Mouse (Mus musculus) forebrain, embryonic 16.5 days (tissue): ENCODE measurements around the gene Gng7. TPM values are rescaled to one million over a fixed set of nuclear protein-coding genes. Genes with fewer than 3 reads are reported as not detected.

Experiments used
- ATAC-seq: fragments of 200-750 bp; cut with Nextera tagmentation; 2 replicates; pipeline ENCODE4 v1.8.0; 2017; ENCODE audit warnings: mild to moderate bottlenecking, moderate library complexity
- H3K27ac ChIP-seq: fragments of 300-500 bp; sonication (generic); 2 replicates; pipeline ENCODE4 v1.5.1; 2014; ENCODE audit warnings: low read length, control low read depth
- H3K27me3 ChIP-seq: fragments of 300-500 bp; sonication (generic); replicated peaks from 2 replicates; pipeline ENCODE4 v1.6.1; 2014; ENCODE audit warnings: low read length; ENCODE audit not compliant: control insufficient read depth, insufficient read depth
- H3K36me3 ChIP-seq: fragments of 300-500 bp; sonication (generic); 2 replicates; pipeline ENCODE4 v1.6.1; 2014; ENCODE audit not compliant: control insufficient read depth, insufficient read depth
- H3K4me1 ChIP-seq: fragments of 300-500 bp; sonication (generic); replicated peaks from 2 replicates; pipeline ENCODE4 v1.6.1; 2014; ENCODE audit warnings: low read length; ENCODE audit not compliant: control insufficient read depth, insufficient read depth
- H3K4me2 ChIP-seq: fragments of 300-500 bp; sonication (generic); 2 replicates; pipeline ENCODE4 v1.6.1; 2014; ENCODE audit warnings: mild to moderate bottlenecking, low read length, control low read depth
- H3K4me3 ChIP-seq: fragments of 300-500 bp; sonication (generic); replicated peaks from 2 replicates; pipeline ENCODE4 v1.5.1; 2014; ENCODE audit warnings: mild to moderate bottlenecking, low read length, control low read depth
- H3K9ac ChIP-seq: fragments of 300-500 bp; sonication (generic); replicated peaks from 2 replicates; pipeline ENCODE4 v1.6.1; 2014; ENCODE audit warnings: low read depth, low read length, control low read depth
- H3K9me3 ChIP-seq: fragments of 300-500 bp; sonication (generic); 2 replicates; pipeline ENCODE4 v1.6.1; 2016; ENCODE audit warnings: low read length; ENCODE audit not compliant: control insufficient read depth
- WGBS: fragments of 180-500 bp; shearing (Covaris S2); extraction: QIAGEN DNeasy Blood & Tissue Kit; methylation state at CpG from one replicate; pipeline ENCODE4 v1.1.7; 2014; 5-methylcytosine and 5-hydroxymethylcytosine counted together
- polyA plus RNA-seq: library from polyadenylated mRNA; unstranded; fragments of >200 nt; fragmentation: Nextera tagmentation; extraction: Ambion mirVana; gene quantifications from 2 replicates; pipeline ENCODE4 v1.2.1, GENCODE M21; 2015

Gene Gng7
- polyA plus RNA-seq, 1 experiment from 2014 or later: 47.4 TPM

GRCm38 (mm10) chr10:80967101-80967656 is 47.6 kb downstream of the Gng7 start:
- H3K9ac ChIP-seq: no peak overlapping the region
- H3K36me3 ChIP-seq: no peaks in the 10 kb centered on the region
- 56% methylated on average over 3 of the region's 3 CpGs for WGBS
- no peak overlapping the region for H3K4me2 ChIP-seq
- peaks cover 6% of the 10 kb centered on the region for H3K4me1 ChIP-seq
- H3K27ac ChIP-seq: no peak overlapping the region
- no peak overlapping the region for H3K4me3 ChIP-seq
- ATAC-seq: no peak
- no peaks in the 10 kb centered on the region for H3K27me3 ChIP-seq
- no peaks in the 10 kb centered on the region for H3K9me3 ChIP-seq

DNA sequence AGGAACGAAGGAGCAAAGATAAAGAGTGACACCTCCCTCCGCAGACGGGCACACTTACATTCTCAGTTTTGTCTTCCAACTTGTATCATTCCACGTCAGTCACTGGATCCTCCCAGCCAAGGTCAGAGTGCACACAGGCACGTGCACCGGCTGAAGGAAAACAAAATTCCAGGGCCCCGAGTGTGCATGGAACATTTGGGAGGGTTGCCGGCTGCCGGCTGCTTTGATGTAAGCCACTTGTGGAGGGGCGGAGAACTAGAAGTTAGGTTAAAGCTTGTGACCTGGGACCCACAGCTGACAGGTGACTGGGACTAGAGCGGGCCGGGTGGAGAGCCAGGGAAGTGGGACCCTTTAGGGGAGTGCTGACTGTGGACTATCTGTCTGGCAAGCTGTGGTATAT is 48.4 kb downstream of the Gng7 start:
- no peaks in the 10 kb centered on the region for H3K27me3 ChIP-seq

GRCm38 (mm10) chr10:80963031-80963975 is 51.4 kb downstream of the Gng7 start:
- no peaks in the 10 kb centered on the region for H3K9me3 ChIP-seq
- no peak overlapping the region for H3K4me2 ChIP-seq
- no peaks in the 10 kb centered on the region for H3K36me3 ChIP-seq
- no peak for ATAC-seq
- H3K9ac ChIP-seq: no peak overlapping the region
- no peaks in the 10 kb centered on the region for H3K27me3 ChIP-seq
- 58% methylated on average over 12 of the region's 12 CpGs for WGBS
- no peak overlapping the region for H3K27ac ChIP-seq
- H3K4me1 ChIP-seq: peaks cover 11% of the 10 kb centered on the region
- H3K4me3 ChIP-seq: no peak overlapping the region

More for the DNA sequence above, 48.4 kb downstream of the Gng7 start:
- no peak overlapping the region for H3K4me2 ChIP-seq
- H3K9ac ChIP-seq: no peak overlapping the region
- ATAC-seq: no peak
- no peak overlapping the region for H3K4me3 ChIP-seq
- no peaks in the 10 kb centered on the region for H3K36me3 ChIP-seq
- WGBS: 70% methylated on average over 12 of the region's 12 CpGs
- no peak overlapping the region for H3K27ac ChIP-seq
- H3K4me1 ChIP-seq: peaks cover 9% of the 10 kb centered on the region
- H3K9me3 ChIP-seq: no peaks in the 10 kb centered on the region

DNA sequence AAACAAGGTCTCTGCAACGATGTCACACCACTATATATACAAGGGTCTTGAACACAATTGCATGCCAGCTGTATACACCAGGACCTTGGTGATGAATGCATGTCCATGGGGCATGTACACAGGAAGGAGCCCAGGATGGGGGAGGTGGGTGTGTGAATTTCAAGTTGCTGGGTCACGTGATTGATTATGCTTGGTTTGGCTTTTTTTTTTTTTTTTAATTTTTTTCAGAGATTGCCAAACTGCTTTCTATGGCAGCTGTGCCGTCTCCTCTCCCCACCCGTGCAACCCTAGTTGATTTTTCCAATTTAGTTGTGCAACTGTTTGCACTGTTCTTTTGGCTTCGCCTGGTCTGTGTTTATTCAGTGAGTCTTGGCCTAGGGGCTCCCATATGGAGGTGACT is 52.2 kb downstream of the Gng7 start:
- Histone ChIP-seq H3K9me3 (no peaks in the 10 kb centered on the region), H3K4me3 (no peak overlapping the region), H3K27me3 (no peaks in the 10 kb centered on the region), H3K4me2 (no peak overlapping the region), H3K27ac (no peak overlapping the region), H3K36me3 (no peaks in the 10 kb centered on the region), H3K4me1 (peaks cover 11% of the 10 kb centered on the region), H3K9ac (no peak overlapping the region)
- 62% methylated on average over 5 of the region's 5 CpGs for WGBS
- ATAC-seq: no peak

DNA sequence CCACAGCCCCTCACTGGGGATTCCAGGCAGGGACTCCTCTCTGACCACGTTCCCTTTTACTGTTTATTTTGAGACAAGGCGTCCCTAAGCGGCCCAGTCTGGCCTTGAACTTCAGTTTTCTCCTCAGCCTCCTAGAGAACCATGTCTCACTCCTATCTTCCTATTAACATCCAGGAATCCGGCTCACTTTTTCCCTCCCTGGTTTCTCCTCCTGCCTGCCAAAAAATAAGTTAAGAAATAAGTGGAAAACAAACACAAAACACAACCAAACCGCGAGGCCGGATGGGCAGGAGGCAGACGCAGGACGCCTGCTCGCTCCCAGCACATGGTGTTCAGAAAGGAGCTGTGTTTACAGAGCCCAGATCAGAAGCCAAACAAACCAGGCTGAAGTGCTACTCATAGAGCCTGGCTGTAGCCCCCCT is 52.7 kb downstream of the Gng7 start:
- H3K4me3 ChIP-seq: no peak overlapping the region
- H3K4me2 ChIP-seq: no peak overlapping the region
- H3K27me3 ChIP-seq: no peaks in the 10 kb centered on the region
- H3K27ac ChIP-seq: no peak overlapping the region
- no peak overlapping the region for H3K9ac ChIP-seq
- ATAC-seq: no peak
- 67% methylated on average over 10 of the region's 10 CpGs for WGBS
- no peaks in the 10 kb centered on the region for H3K9me3 ChIP-seq
- H3K36me3 ChIP-seq: no peaks in the 10 kb centered on the region
- H3K4me1 ChIP-seq: peaks cover 8% of the 10 kb centered on the region

DNA sequence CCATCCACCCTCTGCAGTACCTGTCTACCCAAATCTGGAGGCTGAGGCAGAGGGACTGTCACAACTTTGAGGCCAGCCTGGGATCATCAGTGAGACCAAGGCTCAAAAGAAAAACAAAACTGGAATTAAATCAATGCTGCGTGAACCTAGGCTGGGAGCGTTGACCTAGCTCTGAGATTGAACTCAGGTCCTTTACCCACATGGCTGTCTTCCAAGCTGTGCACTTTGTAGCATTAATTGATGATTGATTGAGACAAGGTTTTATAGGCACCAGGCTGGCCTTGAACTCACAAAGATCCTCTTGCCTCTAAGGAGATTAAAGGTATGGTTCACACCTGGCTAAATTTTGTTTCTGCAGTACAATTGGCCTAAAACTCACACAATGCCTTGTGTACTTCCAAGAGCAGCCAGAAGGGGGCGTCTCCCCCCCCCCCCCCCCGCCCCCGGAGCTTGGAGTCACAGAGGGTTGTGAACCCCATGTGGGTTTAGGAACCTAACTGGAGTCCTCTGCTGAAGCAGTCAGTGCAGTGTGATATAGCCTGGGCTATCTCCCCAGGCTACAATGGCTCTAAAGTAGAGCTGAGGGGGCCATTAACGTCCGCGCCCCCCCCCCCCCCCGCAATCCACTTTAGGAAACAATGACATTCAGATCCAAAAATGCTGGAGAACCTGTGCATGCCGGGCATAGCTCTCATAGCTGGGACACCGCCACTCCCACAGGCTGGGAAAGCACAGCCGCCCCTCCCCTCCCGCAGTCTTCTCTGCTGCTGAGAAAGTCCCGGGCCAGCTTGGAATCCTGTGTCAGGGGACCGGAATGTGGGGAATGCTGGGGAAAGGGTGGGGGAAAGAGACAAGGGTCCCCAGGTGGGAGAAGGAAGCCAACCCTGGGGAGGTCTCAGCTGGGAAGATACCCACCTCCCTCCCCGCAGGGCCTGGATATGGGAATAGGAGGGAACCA is 53.9 kb downstream of the Gng7 start:
- H3K36me3 ChIP-seq: no peaks in the 10 kb centered on the region
- 16% methylated on average over 11 of the region's 16 CpGs for WGBS
- H3K4me2 ChIP-seq: no peak overlapping the region
- 0 out of 2 replicates have a peak, but pooled peaks cover 5% of the 10 kb centered on the region for H3K4me1 ChIP-seq
- H3K9ac ChIP-seq: no peak overlapping the region
- no peak overlapping the region for H3K4me3 ChIP-seq
- H3K27me3 ChIP-seq: no peaks in the 10 kb centered on the region
- no peaks in the 10 kb centered on the region for H3K9me3 ChIP-seq
- no peak overlapping the region for H3K27ac ChIP-seq
- ATAC-seq: peak; percentile 18; the same call in 1 of the 2 replicates

DNA sequence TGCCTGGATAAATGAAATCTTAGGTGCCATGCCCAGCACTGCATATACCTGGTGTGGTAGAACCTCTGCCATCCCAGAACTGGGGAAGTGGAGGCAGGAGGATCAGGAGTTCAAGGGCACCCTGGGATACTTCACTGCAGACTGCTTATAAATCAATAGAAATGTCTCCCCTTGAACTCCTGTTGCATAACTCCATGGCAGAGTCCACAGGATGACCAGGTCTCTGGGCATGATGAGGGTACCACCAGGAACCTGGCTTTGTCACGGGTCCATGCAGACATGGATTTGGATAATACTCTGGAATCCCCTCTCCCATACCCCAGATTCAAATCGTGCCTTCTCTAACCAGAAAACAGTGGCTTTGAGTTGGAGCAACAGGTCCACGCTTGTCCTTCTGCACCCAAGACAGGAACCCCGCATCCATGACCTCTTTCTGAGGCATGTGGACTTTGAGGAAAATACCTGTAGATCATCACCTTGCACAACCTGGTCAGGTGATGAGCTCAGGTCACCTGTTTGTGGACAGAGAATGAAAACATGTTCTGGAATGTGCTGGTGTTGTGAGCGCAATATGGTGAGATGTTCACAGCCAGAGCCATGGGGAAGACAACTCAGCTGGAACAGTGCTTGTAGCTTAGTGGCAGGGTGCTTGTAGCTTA is 55.6 kb downstream of the Gng7 start:
- Histone ChIP-seq H3K4me1 (0 out of 2 replicates have a peak, but pooled peaks cover 5% of the 10 kb centered on the region), H3K27ac (no peak overlapping the region), H3K27me3 (no peaks in the 10 kb centered on the region), H3K9me3 (no peaks in the 10 kb centered on the region), H3K36me3 (no peaks in the 10 kb centered on the region), H3K4me3 (no peak overlapping the region), H3K4me2 (no peak overlapping the region), H3K9ac (no peak overlapping the region)
- ATAC-seq: no peak
- 91% methylated on average over 5 of the region's 5 CpGs for WGBS

- Histone ChIP-seq H3K9ac (no peak overlapping the region), H3K4me2 (no peak overlapping the region), H3K36me3 (no peaks in the 10 kb centered on the region), H3K4me3 (no peak overlapping the region), H3K9me3 (no peaks in the 10 kb centered on the region), H3K27ac (no peak overlapping the region), H3K27me3 (no peaks in the 10 kb centered on the region), H3K4me1 (0 out of 2 replicates have a peak, but pooled peaks cover 5% of the 10 kb centered on the region)
- ATAC-seq: no peak
- 64% methylated on average over 4 of the region's 4 CpGs for WGBS
Measured at GRCm38 (mm10) chr10:80957791-80958190, 57.0 kb downstream of the Gng7 start.
